Mouse (Mus musculus) hindbrain, postnatal 0 days (tissue): ENCODE results near the gene Dlg1. TPM values are rescaled to one million over a fixed set of nuclear protein-coding genes. Genes with fewer than 3 reads are reported as not detected.
A peak's percentile ranks its signal among the peaks of the same experiment; 100 is the strongest.

Source experiments
- ATAC-seq: fragments of 200-750 bp; cut with Nextera tagmentation; 2 replicates; pipeline ENCODE4 v1.8.0; 2017; ENCODE audit warnings: mild to moderate bottlenecking, moderate TSS enrichment, moderate library complexity
- DNase-seq: peaks from one replicate; pipeline ENCODE4 v3.0.0-alpha.2; 2015; ENCODE audit warnings: low spot score
- H3K27ac ChIP-seq: fragments of 300-500 bp; sonication (generic); 2 replicates; pipeline ENCODE4 v1.5.1; 2014; ENCODE audit warnings: mild to moderate bottlenecking
- H3K27me3 ChIP-seq: fragments of 300-500 bp; sonication (generic); 2 replicates; pipeline ENCODE4 v1.6.1; 2014; ENCODE audit warnings: low read length, mixed read lengths; ENCODE audit not compliant: insufficient read depth
- H3K36me3 ChIP-seq: fragments of 300-500 bp; sonication (generic); 2 replicates; pipeline ENCODE4 v1.6.1; 2014; ENCODE audit warnings: low read length, mixed read lengths; ENCODE audit not compliant: insufficient read depth
- H3K4me1 ChIP-seq: fragments of 300-500 bp; sonication (generic); 2 replicates; pipeline ENCODE4 v1.6.1; 2014; ENCODE audit warnings: antibody characterized with exemption, low read length, mixed read lengths; ENCODE audit not compliant: insufficient read depth
- H3K4me2 ChIP-seq: fragments of 300-500 bp; sonication (generic); 2 replicates; pipeline ENCODE4 v1.6.1; 2014; ENCODE audit warnings: low read depth, mild to moderate bottlenecking, low read length, moderate library complexity, mixed read lengths
- H3K4me3 ChIP-seq: fragments of 300-500 bp; sonication (generic); 2 replicates; pipeline ENCODE4 v1.5.1; 2014; ENCODE audit warnings: low read length
- H3K9ac ChIP-seq: fragments of 300-500 bp; sonication (generic); replicated peaks from 2 replicates; pipeline ENCODE4 v1.6.1; 2014; ENCODE audit warnings: mild to moderate bottlenecking, low read length, moderate library complexity, mixed read lengths
- H3K9me3 ChIP-seq: fragments of 300-500 bp; sonication (generic); 2 replicates; pipeline ENCODE4 v1.6.1; 2016; ENCODE audit warnings: low read length, mixed read lengths
- CTCF ChIP-seq: IDR thresholded peaks from 2 replicates; pipeline ENCODE4 v1.5.1; 2016; ENCODE audit warnings: antibody characterized with exemption, control low read depth, low read depth
- WGBS: fragments of 180-500 bp; shearing (Covaris S2); extraction: QIAGEN DNeasy Blood & Tissue Kit; methylation state at CpG from one replicate; pipeline ENCODE4 v1.1.7; 2014; 5-methylcytosine and 5-hydroxymethylcytosine counted together
- polyA plus RNA-seq: library from polyadenylated mRNA; unstranded; fragments of >200 nt; fragmentation: Nextera tagmentation; extraction: Ambion mirVana; gene quantifications from 2 replicates; pipeline ENCODE4 v1.2.1, GENCODE M21; 2015
- total RNA-seq: library from RNA; depleted of rRNA; stranded (reverse); fragments of >200 nt; gene quantifications from 2 replicates; pipeline ENCODE4 v1.2.3, GENCODE M21; 2014

Dlg1 gene
- total and polyA plus RNA-seq, 2 experiments from 2014 or later: 11.3 to 22.7 TPM

- H3K4me3 ChIP-seq: peak overlapping the region; percentile 22
- DNase-seq: peak; percentile 70
- no peaks in the 10 kb centered on the region for H3K27me3 ChIP-seq
- no peaks in the 10 kb centered on the region for H3K9me3 ChIP-seq
- TF ChIP-seq CTCF: no peak
- WGBS: 39% methylated on average over 19 of the region's 19 CpGs
- peak; percentile 84 for ATAC-seq
- H3K27ac ChIP-seq: peak overlapping the region; percentile 83
- peak overlapping the region; percentile 42 for H3K4me2 ChIP-seq
- H3K9ac ChIP-seq: peak overlapping the region; percentile 6; the same call in 1 of the 2 replicates
- no peaks in the 10 kb centered on the region for H3K36me3 ChIP-seq
- H3K4me1 ChIP-seq: peaks cover 3% of the 10 kb centered on the region; the same call in 1 of the 2 replicates
Measured at GRCm38 (mm10) chr16:31754172-31755025, 91.2 kb downstream of the Dlg1 start.

- 73% methylated on average over 1 of the region's 1 CpGs for WGBS
- peak overlapping the region; percentile 6; the same call in 1 of the 2 replicates for H3K9ac ChIP-seq
- ATAC-seq (no peak), DNase-seq (no peak)
- no peak for TF ChIP-seq CTCF
- H3K4me3 ChIP-seq: peak overlapping the region; percentile 22
- H3K9me3 ChIP-seq: no peaks in the 10 kb centered on the region
- no peaks in the 10 kb centered on the region for H3K27me3 ChIP-seq
- H3K4me1 ChIP-seq: peaks cover 3% of the 10 kb centered on the region; the same call in 1 of the 2 replicates
- no peaks in the 10 kb centered on the region for H3K36me3 ChIP-seq
- peak overlapping the region; percentile 83 for H3K27ac ChIP-seq
- peak overlapping the region; percentile 42 for H3K4me2 ChIP-seq
Measured at GRCm38 (mm10) chr16:31755053-31755452, 91.8 kb downstream of the Dlg1 start.

DNA sequence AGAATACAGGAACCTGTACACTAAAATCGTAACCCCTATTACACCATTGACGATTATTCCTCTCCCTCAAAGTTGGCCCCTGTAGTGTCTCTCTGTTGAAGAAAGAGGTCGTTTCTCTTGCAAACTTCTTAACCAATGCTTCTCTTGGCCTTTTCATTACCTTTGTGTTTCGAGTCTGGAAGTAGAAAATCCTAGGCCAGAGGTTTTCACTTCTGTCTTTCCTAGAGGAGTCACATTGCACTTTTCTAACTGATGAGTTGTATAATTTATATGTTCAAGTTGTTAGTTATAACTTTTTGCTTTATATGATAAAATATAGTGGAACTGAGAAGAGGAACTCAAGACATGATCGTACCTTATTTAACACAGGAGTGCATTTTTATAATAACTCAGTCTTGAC is 93.2 kb downstream of the Dlg1 start:
- H3K9ac ChIP-seq: no peak overlapping the region
- DNase-seq: no peak
- H3K4me2 ChIP-seq: peak overlapping the region; percentile 31
- 85% methylated on average over 5 of the region's 5 CpGs for WGBS
- no peaks in the 10 kb centered on the region for H3K27me3 ChIP-seq
- ATAC-seq: no peak
- no peak overlapping the region for H3K4me3 ChIP-seq
- H3K4me1 ChIP-seq: peaks cover 3% of the 10 kb centered on the region; the same call in 1 of the 2 replicates
- no peak for TF ChIP-seq CTCF
- H3K36me3 ChIP-seq: no peaks in the 10 kb centered on the region
- no peak overlapping the region for H3K27ac ChIP-seq
- no peaks in the 10 kb centered on the region for H3K9me3 ChIP-seq

DNA sequence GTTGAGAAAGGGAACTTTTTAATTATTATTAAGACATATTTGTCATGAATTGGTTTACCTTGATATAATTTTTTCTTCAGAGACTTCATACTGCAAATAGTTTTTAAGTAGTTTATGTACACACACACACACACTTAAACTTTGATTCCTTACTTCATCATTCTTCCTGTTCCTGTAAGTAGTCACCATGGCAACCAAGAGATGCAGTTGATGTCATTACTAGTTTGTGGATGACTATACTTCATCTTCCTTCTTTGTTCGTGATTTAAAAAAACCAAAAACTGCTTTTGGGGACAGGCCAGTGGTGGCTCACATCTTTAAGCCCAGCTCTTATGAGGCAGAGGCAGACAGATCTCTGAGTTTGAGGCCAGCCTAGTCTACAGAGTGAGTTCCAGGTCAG is 94.4 kb downstream of the Dlg1 start:
- Histone ChIP-seq H3K4me1 (peaks cover 3% of the 10 kb centered on the region; the same call in 1 of the 2 replicates), H3K27me3 (no peaks in the 10 kb centered on the region), H3K36me3 (no peaks in the 10 kb centered on the region), H3K4me2 (no peak overlapping the region), H3K4me3 (no peak overlapping the region), H3K9me3 (no peaks in the 10 kb centered on the region), H3K9ac (no peak overlapping the region), H3K27ac (no peak overlapping the region)
- DNase-seq: no peak
- TF ChIP-seq CTCF: no peak
- ATAC-seq: no peak
- 75% methylated on average over 1 of the region's 1 CpGs for WGBS

GRCm38 (mm10) chr16:31759416-31759815 is 96.2 kb downstream of the Dlg1 start:
- no peak for TF ChIP-seq CTCF
- no peaks in the 10 kb centered on the region for H3K27me3 ChIP-seq
- DNase-seq (no peak), ATAC-seq (no peak)
- no peaks in the 10 kb centered on the region for H3K9me3 ChIP-seq
- H3K4me2 ChIP-seq: no peak overlapping the region
- WGBS: 80% methylated on average over 6 of the region's 6 CpGs
- H3K36me3 ChIP-seq: no peaks in the 10 kb centered on the region
- no peak overlapping the region for H3K27ac ChIP-seq
- H3K9ac ChIP-seq: no peak overlapping the region
- peaks cover 3% of the 10 kb centered on the region; the same call in 1 of the 2 replicates for H3K4me1 ChIP-seq
- H3K4me3 ChIP-seq: no peak overlapping the region

DNA sequence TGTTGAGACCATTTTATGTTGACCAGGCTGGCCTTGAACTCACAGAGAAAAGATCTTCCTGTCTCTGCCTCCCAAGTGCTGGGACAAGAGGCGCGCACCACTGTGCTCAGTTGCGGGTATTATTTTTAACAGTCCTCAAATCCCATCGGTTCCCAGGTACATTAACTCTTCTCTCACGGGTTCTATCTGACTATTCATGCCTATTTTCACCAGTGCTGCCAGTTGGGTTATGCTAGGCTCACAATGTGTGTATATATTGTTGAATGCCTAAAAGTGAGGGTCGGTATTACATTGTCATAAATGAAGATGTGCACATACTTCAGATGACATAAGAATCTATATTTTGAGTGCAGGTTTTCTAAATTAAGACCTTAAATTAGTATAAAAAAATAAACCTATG is 103.1 kb downstream of the Dlg1 start:
- H3K27me3 ChIP-seq: no peaks in the 10 kb centered on the region
- H3K27ac ChIP-seq: peak overlapping the region; percentile 51; the same call in 1 of the 2 replicates
- no peak overlapping the region for H3K9ac ChIP-seq
- WGBS: 78% methylated on average over 6 of the region's 6 CpGs
- H3K4me1 ChIP-seq: no peaks in the 10 kb centered on the region
- no peaks in the 10 kb centered on the region for H3K9me3 ChIP-seq
- ATAC-seq: no peak
- DNase-seq: peak; percentile 3
- H3K4me3 ChIP-seq: no peak overlapping the region
- no peaks in the 10 kb centered on the region for H3K36me3 ChIP-seq
- no peak for TF ChIP-seq CTCF
- no peak overlapping the region for H3K4me2 ChIP-seq

DNA sequence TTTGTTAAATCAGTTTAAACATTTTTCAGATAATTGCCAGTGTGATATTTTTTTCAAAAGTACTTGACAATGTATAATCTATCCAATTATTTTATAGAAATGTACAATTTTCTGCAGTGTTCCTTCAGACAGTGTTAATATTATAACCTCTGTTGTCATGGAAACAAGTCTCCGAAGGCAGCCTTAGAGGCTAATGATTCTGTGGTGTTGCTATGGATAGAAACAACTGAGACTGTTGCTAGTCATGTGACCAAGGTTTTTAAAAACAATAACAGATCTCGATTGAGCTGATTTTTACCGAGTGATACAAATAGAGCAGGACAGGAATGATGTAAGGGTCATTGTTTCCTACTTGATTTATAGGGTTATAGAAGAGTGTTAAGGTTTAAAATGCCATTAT is 103.5 kb downstream of the Dlg1 start:
- no peak for TF ChIP-seq CTCF
- H3K27ac ChIP-seq: no peak overlapping the region
- ATAC-seq (peak; percentile 82), DNase-seq (peak; percentile 72)
- H3K9ac ChIP-seq: no peak overlapping the region
- H3K4me2 ChIP-seq: no peak overlapping the region
- H3K4me1 ChIP-seq: no peaks in the 10 kb centered on the region
- no peaks in the 10 kb centered on the region for H3K9me3 ChIP-seq
- no peaks in the 10 kb centered on the region for H3K27me3 ChIP-seq
- WGBS: 6% methylated on average over 3 of the region's 3 CpGs
- H3K36me3 ChIP-seq: no peaks in the 10 kb centered on the region
- H3K4me3 ChIP-seq: no peak overlapping the region
